Mouse (Mus musculus): ENCODE measurements around the gene Lyrm9. TPM values are rescaled to one million over a fixed set of nuclear protein-coding genes. Genes with fewer than 3 reads are reported as not detected.
A peak's percentile ranks its signal among the peaks of the same experiment; 100 is the strongest.

Lyrm9 gene
- polyA plus RNA-seq, 1 experiment, result 24.9 TPM

GRCm38 (mm10) chr11:78815986-78816792 is 10.2 kb upstream of the Lyrm9 start:
- TF ChIP-seq CTCF (conservative IDR thresholded peaks at IDR 0.05; ENCODE audit: insufficient read depth, insufficient read length, low read depth, low read length), result no peak
- no peak for TF ChIP-seq POLR2A (IDR thresholded peaks at IDR 0.05; ENCODE audit: low read depth, low read length)
- DNase-seq, result no peak
- WGBS, result 86% methylated on average over 14 of the region's 14 CpGs
- Histone ChIP-seq H3K4me1 (ENCODE audit: control insufficient read depth, insufficient read depth, low read length) (peaks cover 3% of the 10 kb centered on the region), H3K36me3 (ENCODE audit: control insufficient read depth, insufficient read depth, low read length) (no peaks in the 10 kb centered on the region), H3K4me3 (ENCODE audit: insufficient read depth, low read depth, low read length) (no peak overlapping the region), H3K27me3 (replicated peaks; ENCODE audit: control insufficient read depth, insufficient read depth, low read length) (no peaks in the 10 kb centered on the region), H3K27ac (ENCODE audit: insufficient read depth, low read depth, low read length) (no peak overlapping the region)

GRCm38 (mm10) chr11:78817311-78818022 is 8.9 kb upstream of the Lyrm9 start:
- no peak for DNase-seq
- Histone ChIP-seq H3K36me3 (ENCODE audit: control insufficient read depth, insufficient read depth, low read length) (no peaks in the 10 kb centered on the region), H3K4me1 (ENCODE audit: control insufficient read depth, insufficient read depth, low read length) (peaks cover 12% of the 10 kb centered on the region), H3K27me3 (replicated peaks; ENCODE audit: control insufficient read depth, insufficient read depth, low read length) (no peaks in the 10 kb centered on the region), H3K4me3 (ENCODE audit: insufficient read depth, low read depth, low read length) (no peak overlapping the region), H3K27ac (ENCODE audit: insufficient read depth, low read depth, low read length) (no peak overlapping the region)
- no peak for TF ChIP-seq POLR2A (IDR thresholded peaks at IDR 0.05; ENCODE audit: low read depth, low read length)
- no peak for TF ChIP-seq CTCF (conservative IDR thresholded peaks at IDR 0.05; ENCODE audit: insufficient read depth, insufficient read length, low read depth, low read length)
- 87% methylated on average over 11 of the region's 11 CpGs for WGBS

DNA sequence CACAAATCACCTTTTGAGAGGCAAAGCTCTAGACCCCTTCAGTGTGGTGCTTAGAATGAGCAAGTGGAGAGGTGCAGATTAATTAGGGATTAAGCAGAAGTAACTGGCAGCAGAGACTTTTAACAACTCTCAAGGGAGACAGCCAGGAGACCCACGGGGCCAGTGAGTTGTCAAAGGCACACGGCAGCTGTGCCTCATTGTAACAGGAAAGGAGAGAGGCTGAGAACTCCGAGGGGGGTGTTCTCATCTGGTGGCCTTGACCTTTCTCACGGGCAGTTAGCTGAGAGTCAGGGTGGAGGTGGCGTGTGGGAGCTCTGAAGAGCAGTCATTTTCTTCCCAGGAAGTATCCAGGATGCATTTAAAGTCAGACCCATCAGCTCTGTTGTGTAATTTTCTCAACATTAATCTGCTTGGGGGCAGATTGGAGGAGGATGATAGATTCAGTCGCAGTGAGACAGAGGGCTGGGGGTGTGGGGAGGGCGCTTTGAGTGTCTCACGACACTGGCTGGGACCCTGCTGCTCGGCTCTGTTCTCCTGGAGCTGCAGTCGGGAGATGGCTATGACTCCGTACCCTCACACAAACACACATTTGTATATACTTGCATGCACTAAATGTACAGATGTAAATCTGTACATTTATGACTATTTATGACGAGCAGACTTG is 5.9 kb upstream of the Lyrm9 start:
- 47% methylated on average over 12 of the region's 12 CpGs for WGBS
- H3K27ac ChIP-seq (ENCODE audit: insufficient read depth, low read depth, low read length), result no peak overlapping the region
- peaks cover 12% of the 10 kb centered on the region for H3K4me1 ChIP-seq (ENCODE audit: control insufficient read depth, insufficient read depth, low read length)
- no peaks in the 10 kb centered on the region for H3K36me3 ChIP-seq (ENCODE audit: control insufficient read depth, insufficient read depth, low read length)
- no peaks in the 10 kb centered on the region for H3K27me3 ChIP-seq (replicated peaks; ENCODE audit: control insufficient read depth, insufficient read depth, low read length)
- H3K4me3 ChIP-seq (ENCODE audit: insufficient read depth, low read depth, low read length), result no peak overlapping the region
- no peak for TF ChIP-seq CTCF (conservative IDR thresholded peaks at IDR 0.05; ENCODE audit: insufficient read depth, insufficient read length, low read depth, low read length)
- no peak for TF ChIP-seq POLR2A (IDR thresholded peaks at IDR 0.05; ENCODE audit: low read depth, low read length)
- no peak for DNase-seq

DNA sequence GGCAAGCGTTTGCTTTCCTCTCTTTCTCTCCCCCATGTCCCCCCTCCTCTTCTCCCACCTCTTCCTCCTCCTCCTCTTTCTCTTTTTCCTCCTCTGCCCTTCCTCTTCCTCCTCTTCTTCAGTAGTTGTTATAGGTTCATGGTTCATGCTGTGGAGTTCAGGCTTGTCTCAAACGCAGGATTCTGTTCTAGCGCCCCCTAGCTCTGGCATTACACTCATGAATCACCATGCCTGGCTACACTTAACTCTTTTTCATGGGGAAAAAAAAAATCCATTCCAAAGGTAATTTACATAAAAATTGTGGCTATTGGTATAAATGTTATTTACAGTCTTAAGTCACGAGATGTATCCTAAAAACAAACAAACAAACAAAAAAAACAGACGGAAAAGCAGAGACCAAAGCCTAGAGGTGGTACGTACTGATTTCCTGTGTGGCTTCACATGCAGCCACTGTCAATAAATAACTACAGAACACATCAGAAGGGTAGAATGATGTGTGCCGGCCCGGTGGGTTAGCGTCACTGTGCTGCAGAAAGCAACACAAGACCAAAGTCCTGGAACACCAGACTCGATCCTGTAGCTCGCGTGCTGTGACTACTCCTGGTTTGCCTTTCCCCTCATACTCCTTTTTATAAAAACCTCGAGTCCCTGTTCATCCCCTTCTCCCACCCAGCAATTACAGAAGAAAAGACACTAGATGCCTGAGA is 3.4 kb upstream of the Lyrm9 start:
- no peak overlapping the region for H3K4me3 ChIP-seq (ENCODE audit: insufficient read depth, low read depth, low read length)
- peaks cover 12% of the 10 kb centered on the region for H3K4me1 ChIP-seq (ENCODE audit: control insufficient read depth, insufficient read depth, low read length)
- peak; percentile 69 for DNase-seq
- no peak overlapping the region for H3K27ac ChIP-seq (ENCODE audit: insufficient read depth, low read depth, low read length)
- H3K27me3 ChIP-seq (replicated peaks; ENCODE audit: control insufficient read depth, insufficient read depth, low read length), result no peaks in the 10 kb centered on the region
- 40% methylated on average over 13 of the region's 13 CpGs for WGBS
- no peaks in the 10 kb centered on the region for H3K36me3 ChIP-seq (ENCODE audit: control insufficient read depth, insufficient read depth, low read length)
- TF ChIP-seq POLR2A (IDR thresholded peaks at IDR 0.05; ENCODE audit: low read depth, low read length), result no peak
- TF ChIP-seq CTCF (conservative IDR thresholded peaks at IDR 0.05; ENCODE audit: insufficient read depth, insufficient read length, low read depth, low read length), result peak; percentile 66

DNA sequence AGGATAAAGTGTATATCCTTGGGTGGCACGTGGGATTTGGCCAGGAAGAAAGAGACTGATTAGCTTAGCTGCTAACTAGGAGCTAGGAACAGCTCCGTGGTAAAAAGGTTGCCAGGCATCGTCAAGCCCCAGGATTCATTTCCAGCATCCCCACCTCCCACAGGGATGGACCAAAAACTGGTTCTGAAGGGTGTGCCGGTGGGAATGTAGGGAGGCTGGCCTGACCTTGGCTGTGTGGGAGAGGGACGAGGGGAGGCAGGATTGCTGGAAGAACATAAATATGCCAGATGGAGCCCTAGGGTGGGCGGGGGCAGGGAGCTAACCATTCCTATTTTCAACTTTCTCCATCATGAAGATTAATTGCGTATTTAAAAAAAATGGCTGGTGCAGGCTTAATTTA is 1.2 kb downstream of the Lyrm9 start:
- peaks cover 2% of the 10 kb centered on the region; the same call in 1 of the 2 replicates for H3K4me1 ChIP-seq (ENCODE audit: control insufficient read depth, insufficient read depth, low read length)
- H3K4me3 ChIP-seq (ENCODE audit: insufficient read depth, low read depth, low read length), result no peak overlapping the region
- WGBS, result 43% methylated on average over 7 of the region's 7 CpGs
- no peaks in the 10 kb centered on the region for H3K36me3 ChIP-seq (ENCODE audit: control insufficient read depth, insufficient read depth, low read length)
- no peak for DNase-seq
- no peaks in the 10 kb centered on the region for H3K27me3 ChIP-seq (replicated peaks; ENCODE audit: control insufficient read depth, insufficient read depth, low read length)
- TF ChIP-seq CTCF (conservative IDR thresholded peaks at IDR 0.05; ENCODE audit: insufficient read depth, insufficient read length, low read depth, low read length) (no peak), POLR2A (IDR thresholded peaks at IDR 0.05; ENCODE audit: low read depth, low read length) (no peak)
- H3K27ac ChIP-seq (ENCODE audit: insufficient read depth, low read depth, low read length), result no peak overlapping the region

GRCm38 (mm10) chr11:78828386-78828785 is 2.0 kb downstream of the Lyrm9 start:
- Histone ChIP-seq H3K4me3 (ENCODE audit: insufficient read depth, low read depth, low read length) (no peak overlapping the region), H3K27me3 (replicated peaks; ENCODE audit: control insufficient read depth, insufficient read depth, low read length) (no peaks in the 10 kb centered on the region), H3K27ac (ENCODE audit: insufficient read depth, low read depth, low read length) (no peak overlapping the region), H3K4me1 (ENCODE audit: control insufficient read depth, insufficient read depth, low read length) (peaks cover 2% of the 10 kb centered on the region; the same call in 1 of the 2 replicates), H3K36me3 (ENCODE audit: control insufficient read depth, insufficient read depth, low read length) (no peaks in the 10 kb centered on the region)
- 22% methylated on average over 2 of the region's 2 CpGs for WGBS
- DNase-seq, result peak; percentile 55
- peak; percentile 62 for TF ChIP-seq CTCF (conservative IDR thresholded peaks at IDR 0.05; ENCODE audit: insufficient read depth, insufficient read length, low read depth, low read length)
- no peak for TF ChIP-seq POLR2A (IDR thresholded peaks at IDR 0.05; ENCODE audit: low read depth, low read length)
